9 mouse cellular contexts compared by ENCODE assay signal in genomic region chr12:73931274-73931673, GRCm38 (mm10). TPM values are rescaled to one million over a fixed set of nuclear protein-coding genes. Genes with fewer than 3 reads are reported as not detected.
A peak's percentile ranks its signal among the peaks of the same experiment; 100 is the strongest.
DNase-seq lines count a peak whose midpoint lies in the region; ATAC-seq and TF ChIP-seq lines count a peak whose summit lies in the region.
"Had no signal": no experiment of that assay in that cellular context is flagged by ENCODE, and none has a peak within 500 bp of the region (broad histone marks: within the 10 kb centered on the region; RNA-seq: fewer than 3 reads in every experiment).

No protein-coding gene starts in this region.

- WGBS in forebrain, postnatal 0 days: 57% methylated on average over 5 of the region's 5 CpGs
- WGBS in forebrain, embryonic 16.5 days: 58% methylated on average over 5 of the region's 5 CpGs

- peak; percentile 30 for DNase-seq in forebrain, postnatal 0 days
- peak; percentile 56 for DNase-seq in testis, postnatal 10 days (ENCODE audit: low spot score)
- no peak for DNase-seq in testis, postnatal 14 days (ENCODE audit: low spot score)
- DNase-seq in kidney, postnatal 4 days: peak; percentile 43 to 56
- peak; percentile 56 to 57 for DNase-seq in thymus, postnatal 36 days
- no peak for DNase-seq in Muller cell, postnatal 12 days (ENCODE audit: inconsistent ontology term)
- no peak for DNase-seq in yolk sac, embryonic 10.5 days (ENCODE audit: low spot score)

- H3K9ac ChIP-seq in forebrain, postnatal 0 days: no peak overlapping the region
- H3K9ac ChIP-seq in forebrain, embryonic 16.5 days (replicated peaks; ENCODE audit: low read depth, low read length): no peak overlapping the region

- no peak for ATAC-seq in forebrain, postnatal 0 days
- no peak for ATAC-seq in forebrain, embryonic 16.5 days

- peak; percentile 52 for TF ChIP-seq CTCF in forebrain, postnatal 0 days (IDR thresholded peaks at IDR 0.05; ENCODE audit: low read depth)

- no peaks in the 10 kb centered on the region for H3K9me3 ChIP-seq in forebrain, postnatal 0 days (ENCODE audit: low read length)
- H3K9me3 ChIP-seq in forebrain, embryonic 16.5 days (ENCODE audit: control insufficient read depth, low read length): no peaks in the 10 kb centered on the region
- H3K9me3 ChIP-seq: megakaryocyte, embryonic 14.5 days had no signal

- no peak overlapping the region for H3K4me3 ChIP-seq in forebrain, postnatal 0 days (ENCODE audit: low read depth, low read length)
- H3K4me3 ChIP-seq in forebrain, embryonic 16.5 days (replicated peaks; ENCODE audit: low read length): no peak overlapping the region
- H3K4me3 ChIP-seq: megakaryocyte, embryonic 14.5 days had no signal

- H3K27ac ChIP-seq in forebrain, postnatal 0 days (ENCODE audit: low read depth, low read length): no peak overlapping the region
- H3K27ac ChIP-seq in forebrain, embryonic 16.5 days (ENCODE audit: low read length): no peak overlapping the region

- H3K36me3 ChIP-seq in forebrain, postnatal 0 days (ENCODE audit: insufficient read depth): peaks cover 31% of the 10 kb centered on the region
- H3K36me3 ChIP-seq in forebrain, embryonic 16.5 days (ENCODE audit: control insufficient read depth, insufficient read depth): peaks cover 28% of the 10 kb centered on the region

- no peak overlapping the region for H3K4me2 ChIP-seq in forebrain, postnatal 0 days (ENCODE audit: low read depth)
- no peak overlapping the region for H3K4me2 ChIP-seq in forebrain, embryonic 16.5 days (ENCODE audit: low read length)

- no peaks in the 10 kb centered on the region for H3K4me1 ChIP-seq in forebrain, postnatal 0 days (ENCODE audit: insufficient read depth)
- H3K4me1 ChIP-seq in forebrain, embryonic 16.5 days (replicated peaks; ENCODE audit: control insufficient read depth, insufficient read depth, low read length): no peaks in the 10 kb centered on the region

- no peaks in the 10 kb centered on the region for H3K27me3 ChIP-seq in forebrain, postnatal 0 days (ENCODE audit: insufficient read depth, low read length)
- H3K27me3 ChIP-seq in forebrain, embryonic 16.5 days (replicated peaks; ENCODE audit: control insufficient read depth, insufficient read depth, low read length): no peaks in the 10 kb centered on the region
- H3K27me3 ChIP-seq: megakaryocyte, embryonic 14.5 days had no signal

RNA-seq across cellular contexts. Expression of gene Gm49321, which starts 6.2 kb away (rescaled TPM):
- not detected in 2 replicates for total RNA-seq in forebrain, postnatal 0 days (2014; rRNA removed)
- 10.0 and 15.7 TPM in 2 replicates for polyA plus RNA-seq in forebrain, postnatal 0 days (2015; fragmentation: Nextera tagmentation; extraction: Ambion mirVana)
- 24.9 and 25.9 TPM in 2 replicates for polyA plus RNA-seq in forebrain, embryonic 16.5 days (2015; fragmentation: Nextera tagmentation; extraction: Ambion mirVana)

RNA-seq across cellular contexts. Expression of gene Hif1a, which starts 30.1 kb away (rescaled TPM):
- total RNA-seq in forebrain, postnatal 0 days (2014; rRNA removed): 101 and 118 TPM in 2 replicates
- polyA plus RNA-seq in forebrain, postnatal 0 days (2015; fragmentation: Nextera tagmentation; extraction: Ambion mirVana): 48.5 and 56.6 TPM in 2 replicates
- 74.5 and 89.2 TPM in 2 replicates for polyA plus RNA-seq in forebrain, embryonic 16.5 days (2015; fragmentation: Nextera tagmentation; extraction: Ambion mirVana)

RNA-seq across cellular contexts. Expression of gene Snapc1, which starts 33.0 kb away (rescaled TPM):
- 18.1 and 21.9 TPM in 2 replicates for total RNA-seq in forebrain, postnatal 0 days (2014; rRNA removed)
- polyA plus RNA-seq in forebrain, postnatal 0 days (2015; fragmentation: Nextera tagmentation; extraction: Ambion mirVana): 15.2 and 17.9 TPM in 2 replicates
- polyA plus RNA-seq in forebrain, embryonic 16.5 days (2015; fragmentation: Nextera tagmentation; extraction: Ambion mirVana): 42.4 and 43.9 TPM in 2 replicates

Comparison
In these comparisons a context has a peak if more than half of its experiments do, and no peak if none do; other contexts are left out.
1. DNase-seq: peak in forebrain, postnatal 0 days (single experiment), testis, postnatal 10 days (single experiment), kidney, postnatal 4 days (2 of 2) and thymus, postnatal 36 days (2 of 2); none in testis, postnatal 14 days (single experiment), Muller cell, postnatal 12 days (single experiment) and yolk sac, embryonic 10.5 days (single experiment).